Mouse (Mus musculus) left cerebral cortex, adult 11 months (tissue): ENCODE measurements around the gene A030005L19Rik.
"Not testable (repeated sequence)": the region's sequence is repeated elsewhere in the genome, so short reads cannot be mapped to it uniquely, and the experiment has no call there.

Experiments used
- DNase-seq: peaks from one replicate; pipeline ENCODE4 v3.0.0; 2022; ENCODE audit warnings: low spot score

A030005L19Rik gene

GRCm38 (mm10) chr1:82913025-82913424 lies at the start of gene A030005L19Rik:
Gene A030005L19Rik (plus strand): TSS chr1:82913325.
- no peak for DNase-seq

- DNase-seq: no peak
Observed at GRCm38 (mm10) chr1:82870202-82870601, 42.9 kb upstream of the A030005L19Rik start.

GRCm38 (mm10) chr1:82879172-82879571 lies 34.0 kb upstream of the A030005L19Rik start:
- no peak for DNase-seq

GRCm38 (mm10) chr1:82880196-82880595 lies 32.9 kb upstream of the A030005L19Rik start:
- no peak for DNase-seq

DNA sequence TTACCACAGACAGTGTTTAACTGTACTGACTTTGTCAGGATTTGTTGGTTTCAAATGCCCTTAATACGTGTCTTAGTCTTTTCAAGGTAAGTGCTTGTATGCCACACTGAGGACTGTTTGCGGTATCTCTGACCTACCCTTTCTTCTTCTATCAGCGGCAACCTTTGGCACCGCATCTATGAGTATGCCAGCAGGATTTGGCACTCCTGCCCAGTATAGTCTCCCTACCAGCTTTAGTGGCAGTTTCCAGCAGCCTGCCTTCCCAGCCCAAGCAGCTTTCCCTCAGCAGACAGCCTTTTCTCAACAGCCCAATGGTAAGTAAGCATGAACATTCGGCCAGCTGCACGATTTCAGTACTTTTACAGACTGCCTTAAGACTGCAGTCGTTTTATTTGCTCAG lies 19.9 kb upstream of the A030005L19Rik start:
- DNase-seq: no peak

GRCm38 (mm10) chr1:82900567-82900966 lies 12.6 kb upstream of the A030005L19Rik start:
- no peak for DNase-seq

DNA sequence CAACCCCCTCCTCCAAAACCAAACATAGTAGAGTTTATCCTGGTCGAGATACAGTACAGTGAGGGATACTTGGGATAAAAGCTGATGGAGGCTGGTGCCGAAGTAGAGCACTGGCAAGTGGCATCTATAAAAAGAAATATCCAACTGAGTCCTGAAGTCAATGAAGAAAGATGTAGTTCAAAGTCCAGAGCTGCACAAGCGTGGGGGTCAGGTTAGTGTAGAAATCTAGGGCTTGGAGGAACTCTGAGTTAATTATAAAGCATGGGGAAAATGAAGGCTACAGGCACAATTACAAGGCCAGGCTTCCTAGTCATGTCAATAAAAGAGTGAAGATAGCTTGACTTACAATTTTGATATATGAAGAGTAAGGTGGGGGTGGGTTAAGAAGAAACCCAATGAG lies 11.9 kb upstream of the A030005L19Rik start:
- DNase-seq: no peak

DNA sequence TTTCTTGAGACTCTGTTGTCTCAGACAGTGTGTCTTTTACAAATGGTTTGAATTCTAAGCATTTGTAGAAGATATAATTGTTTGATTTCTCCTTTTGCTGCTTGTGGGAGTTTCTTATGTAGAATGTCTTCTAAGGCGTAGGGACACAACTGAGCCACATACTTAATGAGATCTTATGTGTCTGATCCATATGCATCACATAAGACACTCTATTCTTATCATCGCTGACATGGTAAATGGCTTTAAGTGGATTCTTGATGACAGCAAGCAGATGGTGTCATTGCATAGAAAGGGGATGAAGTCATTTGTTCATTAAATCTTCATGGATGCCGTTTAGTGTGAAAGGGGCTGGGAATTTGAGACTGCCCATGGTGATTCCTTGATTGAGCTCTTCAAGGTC lies 7.2 kb upstream of the A030005L19Rik start:
- no peak for DNase-seq

- not testable (repeated sequence) for DNase-seq
Observed at GRCm38 (mm10) chr1:82913434-82913833, 309 bp downstream of the A030005L19Rik start.

GRCm38 (mm10) chr1:82924650-82925049 lies 11.5 kb downstream of the A030005L19Rik start, which contains the start of gene A030014E15Rik:
Gene A030014E15Rik (plus strand): TSS chr1:82924917.
- DNase-seq: no peak

- DNase-seq: not testable (repeated sequence)
Observed at GRCm38 (mm10) chr1:82930558-82930957, 17.4 kb downstream of the A030005L19Rik start.

DNA sequence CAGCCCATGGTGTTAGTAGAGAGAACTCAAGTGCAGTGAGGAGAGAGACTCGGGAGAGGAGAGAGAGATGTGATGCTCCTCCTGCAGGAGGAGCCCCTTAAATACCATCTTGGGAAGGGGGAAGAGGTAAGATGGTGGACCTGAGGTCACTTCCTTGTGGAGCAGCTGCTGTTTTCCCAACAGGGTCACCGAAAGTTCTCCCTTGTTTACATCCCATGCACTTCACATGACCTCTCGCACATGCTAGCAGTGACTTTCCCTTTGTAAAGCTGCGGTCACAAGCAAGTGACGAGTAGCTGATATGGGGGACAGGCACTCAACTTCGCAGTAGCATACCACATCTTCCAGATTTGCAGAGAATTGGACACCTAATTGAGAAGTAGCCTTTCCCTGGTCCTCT lies 18.2 kb downstream of the A030005L19Rik start, which contains the start of gene Gm6217:
Gene Gm6217, minus strand, starts transcription at position 74 of the 400 bp plus-strand sequence.
- DNase-seq: not testable (repeated sequence)

GRCm38 (mm10) chr1:82938666-82939065 lies 25.5 kb downstream of the A030005L19Rik start:
- DNase-seq: no peak

DNA sequence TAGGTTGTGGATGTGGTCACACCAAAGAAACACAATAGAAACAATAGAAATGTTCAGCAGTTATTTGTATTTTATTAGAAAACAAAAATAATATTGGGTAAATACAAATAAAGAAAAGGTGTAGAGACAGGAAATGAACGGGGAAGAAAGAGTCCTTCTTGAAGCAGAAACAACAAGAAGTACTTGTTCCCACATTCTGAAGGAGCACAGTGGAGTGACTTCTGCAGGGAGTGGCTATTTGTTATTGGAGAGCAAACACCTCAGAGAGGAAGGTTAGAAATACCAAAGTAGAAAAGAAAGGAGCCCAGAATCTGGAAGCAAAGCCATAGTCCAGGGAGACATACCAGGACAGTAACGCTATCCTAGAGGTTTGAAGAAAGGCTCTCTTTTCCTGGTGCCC lies 29.4 kb downstream of the A030005L19Rik start:
- not testable (repeated sequence) for DNase-seq

GRCm38 (mm10) chr1:82943295-82943694 lies 30.2 kb downstream of the A030005L19Rik start, which contains the start of gene A030003K21Rik:
Gene A030003K21Rik (minus strand): TSS chr1:82943388.
- not testable (repeated sequence) for DNase-seq

- not testable (repeated sequence) for DNase-seq
Observed at GRCm38 (mm10) chr1:82946029-82946428, 32.9 kb downstream of the A030005L19Rik start.

GRCm38 (mm10) chr1:82948601-82949000 lies 35.5 kb downstream of the A030005L19Rik start:
- no peak for DNase-seq

- DNase-seq: not testable (repeated sequence)
Observed at GRCm38 (mm10) chr1:82955913-82956312, 42.8 kb downstream of the A030005L19Rik start, which contains the start of gene Gm7544. Gene Gm7544 (minus strand): TSS chr1:82956013.

- no peak for DNase-seq
Observed at GRCm38 (mm10) chr1:82959870-82960385, 46.8 kb downstream of the A030005L19Rik start, which contains the start of gene Gm47955. Gene Gm47955 (plus strand): TSS chr1:82960286.
